Mouse (Mus musculus) activated CD4-positive, CD25-positive, alpha-beta regulatory T cell, adult 4 months (primary cell): ENCODE data around the gene Polg. TPM values are rescaled to one million over a fixed set of nuclear protein-coding genes. Genes with fewer than 3 reads are reported as not detected.

Experiments used
- ATAC-seq: one replicate; pipeline ENCODE4 v1.8.0; 2017
- polyA plus RNA-seq, 2 experiments: library from polyadenylated mRNA; unstranded; fragments of 100-300 nt; shearing (Covaris generic); gene quantifications; one replicate each; pipeline ENCODE4 v1.2.1; 2017

Gene Polg
- polyA plus RNA-seq, 2 experiments from 2014 or later, result 22.5 to 23.1 TPM

DNA sequence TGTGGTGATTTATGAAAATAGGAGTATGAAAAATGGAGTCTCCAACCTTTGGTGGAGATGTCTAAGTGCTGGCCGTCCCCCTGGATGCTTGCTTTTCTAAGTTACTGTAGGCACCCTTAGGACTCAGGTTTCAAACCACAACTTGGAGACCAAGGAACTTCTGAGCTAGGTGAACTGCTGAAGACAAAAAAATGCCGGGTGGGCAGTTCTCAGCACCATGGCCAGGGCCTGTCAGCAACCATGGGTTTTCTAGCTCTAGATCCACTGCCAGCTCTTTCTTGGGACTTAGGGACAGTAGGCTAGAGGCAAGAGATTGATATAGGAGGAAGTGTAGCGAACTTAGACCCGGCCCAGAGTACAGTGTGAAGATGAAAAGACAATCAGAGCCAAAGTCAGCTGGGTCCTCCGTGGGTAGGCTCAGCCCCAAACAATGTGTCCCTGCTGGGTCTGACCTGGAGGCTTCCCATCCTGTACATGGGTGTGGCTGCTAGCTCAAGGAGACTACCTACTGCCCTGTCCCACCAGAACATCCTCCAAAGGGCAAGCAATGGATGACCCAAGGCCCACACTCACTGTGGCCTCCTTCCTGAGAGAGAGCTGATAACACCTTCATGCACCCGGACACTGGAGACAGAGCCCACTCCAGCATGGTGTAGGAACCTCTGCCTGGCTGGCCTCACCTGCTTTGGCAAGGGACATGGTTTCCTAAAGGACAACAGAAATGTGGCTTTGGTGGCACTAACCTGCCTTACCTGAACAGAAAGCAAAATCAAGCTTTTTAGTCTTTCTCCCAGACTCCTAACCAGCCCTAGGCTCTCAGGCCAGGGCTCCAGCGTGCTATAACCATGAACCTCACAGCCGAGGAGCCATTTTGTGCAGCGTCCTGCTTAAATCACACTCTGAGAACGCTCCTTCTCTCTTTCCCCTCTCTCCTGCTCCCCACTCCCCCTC is 36.3 kb upstream of the Polg start:
- ATAC-seq, result no peak

DNA sequence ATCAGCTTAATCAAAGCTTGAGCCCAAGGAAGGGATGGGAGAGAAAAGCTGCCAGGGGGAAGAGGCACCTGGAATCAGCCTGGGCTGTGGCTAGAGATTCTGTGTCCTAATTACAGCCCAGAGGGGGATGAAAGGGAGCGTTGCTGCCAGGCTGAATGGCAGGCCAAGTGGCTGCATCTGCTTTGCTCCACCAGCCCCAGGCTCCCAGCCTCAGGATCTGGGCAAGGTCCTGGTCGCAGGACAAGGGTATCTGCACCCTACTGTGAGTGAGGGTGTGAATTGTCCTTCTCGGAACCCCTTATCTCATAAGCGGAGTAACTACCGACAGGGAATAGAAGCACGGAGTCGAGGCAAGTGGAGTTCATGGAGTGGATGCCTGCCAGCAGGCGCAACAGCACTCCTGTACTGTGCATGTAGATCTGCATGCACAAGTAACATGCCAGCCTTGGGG is 35.4 kb upstream of the Polg start:
- no peak for ATAC-seq

DNA sequence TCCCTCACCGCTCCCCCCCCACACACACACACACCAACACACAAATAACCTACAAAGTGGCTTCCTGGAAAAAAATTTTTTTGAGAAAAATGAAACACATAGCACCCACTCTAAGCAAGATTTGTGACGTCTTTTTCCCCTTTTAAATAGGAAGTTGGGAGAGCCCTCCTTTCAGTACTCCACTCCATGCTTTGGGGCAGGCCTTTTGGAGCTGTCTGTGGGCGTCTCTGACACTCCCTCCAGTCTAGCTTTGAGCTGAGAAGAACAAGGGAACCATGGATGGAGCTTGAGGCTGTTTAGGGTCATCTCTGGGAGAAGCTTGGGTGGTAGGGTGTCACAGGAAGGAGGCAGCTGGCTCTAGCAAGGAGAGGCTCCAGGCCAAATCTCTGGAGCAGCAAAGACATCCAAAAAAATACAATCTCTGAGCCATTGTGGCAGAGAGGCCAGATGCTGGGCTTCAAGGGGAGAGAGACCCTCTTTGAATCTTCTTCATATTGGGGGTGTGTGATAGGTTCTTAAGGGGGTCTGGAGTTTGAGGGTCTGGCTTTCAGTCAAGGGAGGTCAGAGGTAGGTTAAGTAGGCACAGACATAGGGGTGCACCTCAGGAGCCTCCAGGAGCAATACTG is 34.6 kb upstream of the Polg start:
- ATAC-seq, result no peak

DNA sequence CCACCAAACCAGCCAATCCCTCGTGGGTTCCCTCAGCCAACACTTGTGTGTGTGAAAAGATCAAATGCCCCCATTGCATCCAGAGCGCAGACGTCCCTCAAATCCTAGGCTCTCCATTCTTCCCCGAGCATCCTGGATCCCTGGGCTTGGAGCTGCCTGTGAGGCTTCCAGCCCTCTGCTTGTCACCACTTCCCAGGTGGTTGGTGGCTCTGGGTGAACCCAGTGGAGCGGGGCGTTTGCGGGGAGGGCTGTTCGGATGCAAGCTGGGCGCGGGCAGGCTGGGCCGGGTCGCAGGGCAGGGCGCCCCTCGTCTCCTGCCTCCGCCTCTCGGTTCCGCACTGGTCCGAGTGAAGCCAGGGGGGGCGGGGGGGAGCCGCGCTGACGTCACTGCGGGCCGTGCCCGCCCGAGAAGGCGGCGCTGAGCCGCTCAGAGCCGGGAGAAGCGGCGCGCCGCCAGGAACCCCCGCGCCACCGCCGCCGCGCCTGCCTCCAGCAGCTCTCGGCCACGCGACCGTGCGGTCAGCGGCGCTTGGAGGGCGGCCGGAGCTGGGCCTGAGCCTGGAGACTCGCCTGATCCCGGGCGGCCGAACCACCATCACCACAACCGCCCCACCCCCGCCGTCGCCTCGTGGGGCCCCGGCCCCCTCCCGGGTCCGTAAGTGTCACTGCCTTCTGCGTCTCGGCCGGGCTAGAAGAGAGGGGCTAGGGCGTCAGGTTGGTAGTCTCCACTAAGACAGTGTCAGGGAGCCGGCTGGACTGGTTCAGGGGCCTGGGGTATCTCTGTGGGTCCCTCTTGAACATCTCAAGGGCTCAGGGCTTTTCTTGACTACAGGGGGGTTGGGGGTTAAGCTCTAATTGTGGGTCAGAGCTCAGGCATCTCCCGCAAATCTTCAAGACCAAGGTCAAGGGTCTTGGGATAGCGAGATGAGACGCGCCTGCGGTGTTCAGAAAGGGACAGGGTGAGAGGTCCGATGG is 33.7 kb upstream of the Polg start:
- ATAC-seq, result no peak

DNA sequence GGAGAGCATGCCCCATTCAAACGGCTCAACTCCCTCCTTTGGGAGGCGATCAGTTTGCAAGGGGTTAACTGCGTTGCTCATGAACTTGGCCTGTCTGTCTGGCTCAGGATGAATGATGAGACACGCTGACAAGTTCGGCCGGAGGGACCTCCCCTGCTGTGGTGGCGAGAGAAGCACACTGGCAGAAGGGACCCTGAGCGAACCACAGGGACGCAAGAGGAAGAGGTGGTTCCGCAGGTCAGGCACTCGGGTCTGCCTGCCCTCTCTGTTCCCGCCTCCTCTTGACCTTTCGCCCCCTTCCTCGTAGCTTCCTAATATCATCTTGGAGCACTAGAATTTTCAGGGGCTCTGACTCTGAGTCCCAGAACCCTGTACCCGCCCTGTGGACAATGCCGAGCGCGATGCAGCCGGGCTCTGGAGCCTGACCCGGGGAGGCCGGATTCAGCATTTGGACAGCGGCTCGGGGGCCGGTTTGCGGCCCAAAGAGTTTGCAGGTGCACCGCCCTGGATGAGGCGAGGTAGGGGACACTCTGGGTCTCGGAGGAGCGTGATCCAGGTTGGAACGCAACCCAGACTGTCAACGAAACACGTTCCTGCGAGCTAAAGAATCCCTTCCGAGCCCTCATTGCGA is 32.9 kb upstream of the Polg start:
- no peak for ATAC-seq

DNA sequence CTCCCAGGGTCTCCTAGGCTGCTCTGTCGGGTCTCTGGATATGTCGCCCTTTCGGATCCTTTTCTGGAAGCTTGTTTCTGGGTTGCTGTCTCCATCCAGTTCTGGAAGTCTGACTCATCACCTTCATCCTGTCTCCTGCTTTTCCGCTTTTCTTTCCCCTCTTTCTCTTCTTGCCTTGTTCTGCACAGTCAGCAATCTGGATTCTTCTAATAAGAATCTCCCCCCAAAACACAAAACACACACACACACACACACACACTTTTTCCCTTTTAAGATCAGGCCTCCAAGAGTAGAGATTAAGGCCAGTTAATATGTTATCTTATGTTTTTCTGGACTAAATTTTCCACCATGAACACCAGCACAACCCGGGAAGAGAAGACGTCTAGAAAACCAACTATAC is 32.2 kb upstream of the Polg start:
- ATAC-seq, result no peak

DNA sequence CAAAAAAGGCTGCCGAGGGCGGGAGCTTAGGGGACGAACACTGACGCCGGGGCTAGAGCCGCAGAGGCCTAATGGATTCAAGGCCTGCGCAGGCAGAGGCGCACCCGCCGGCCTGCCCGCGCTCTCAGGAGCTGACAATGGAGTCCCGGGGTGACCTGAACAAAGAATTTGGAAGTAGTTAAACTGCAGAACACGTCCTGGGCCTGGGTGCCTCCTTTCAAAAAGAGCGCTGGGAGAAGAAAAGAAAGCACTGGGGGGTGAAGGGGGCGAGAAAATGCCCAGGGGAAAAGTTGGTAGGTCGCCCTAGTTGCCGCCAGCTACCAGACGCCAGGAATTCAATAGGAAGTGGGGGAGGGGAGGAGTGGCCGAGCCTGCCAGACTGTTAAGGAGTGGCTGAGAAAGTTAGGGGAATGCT is 31.5 kb upstream of the Polg start:
- no peak for ATAC-seq

DNA sequence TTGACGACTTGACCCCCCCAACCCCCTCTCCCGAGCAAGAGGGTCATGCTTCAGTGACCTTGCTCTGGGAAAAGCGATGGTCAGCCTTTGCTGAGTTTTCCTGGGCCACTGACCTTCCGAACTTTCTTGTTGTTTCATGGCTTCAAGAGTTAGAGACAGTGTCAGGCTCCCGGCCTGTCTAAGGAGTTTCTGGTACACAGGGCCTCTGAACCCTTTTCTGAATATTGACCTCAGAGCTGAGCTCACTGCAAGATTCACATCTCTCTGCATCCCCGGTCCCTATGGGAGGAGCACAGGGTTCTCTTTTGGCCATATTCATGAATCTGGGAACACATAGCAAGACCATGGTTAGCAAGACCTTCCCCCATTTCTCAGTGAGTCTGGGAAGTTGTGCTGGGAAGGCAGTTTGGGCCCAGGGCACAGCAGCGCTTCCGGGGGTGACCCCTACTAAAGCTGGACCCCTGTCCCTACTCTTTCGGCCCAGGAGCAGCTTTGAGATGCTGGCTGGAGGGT is 30.7 kb upstream of the Polg start:
- ATAC-seq, result no peak

DNA sequence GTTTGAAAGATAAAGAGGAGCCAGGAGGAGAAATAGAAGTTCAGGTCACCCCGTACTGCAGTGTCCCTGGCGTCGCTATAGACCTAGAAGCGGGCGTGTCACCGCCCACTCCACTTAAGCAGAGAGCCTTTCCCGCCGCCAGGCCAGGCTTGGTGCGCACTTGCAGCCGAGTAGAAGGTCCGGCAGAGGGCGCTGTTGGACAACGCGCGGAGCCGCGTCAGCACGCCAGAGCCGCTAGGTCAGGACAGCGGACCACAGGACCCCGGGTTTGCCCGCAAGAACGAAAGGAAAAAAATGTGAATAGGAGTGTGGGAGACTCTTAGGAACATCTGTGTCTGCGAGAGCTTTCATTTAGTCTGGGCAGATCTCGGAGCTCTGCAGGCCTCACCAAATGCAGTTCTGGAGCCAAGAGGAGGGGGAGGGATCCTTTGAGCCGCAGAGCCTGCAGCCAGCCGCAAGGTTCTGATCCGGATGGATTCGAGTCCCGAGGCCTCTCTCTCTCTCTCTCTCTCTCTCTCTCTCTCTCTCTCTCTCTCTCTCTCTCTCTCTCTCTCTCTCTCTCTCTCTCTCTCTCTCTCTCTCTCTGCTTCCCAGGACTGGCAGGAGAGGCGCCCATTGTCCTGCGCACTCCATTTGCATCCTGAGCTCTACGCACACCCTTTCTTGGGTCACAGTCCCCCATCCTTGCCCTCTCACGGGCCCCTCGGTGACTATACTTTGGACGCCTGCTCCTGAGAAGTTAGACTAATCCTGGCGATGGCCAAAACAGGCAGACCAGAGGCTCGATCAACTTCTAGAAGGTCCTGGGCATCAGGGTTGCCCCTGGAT is 30.0 kb upstream of the Polg start:
- peak; percentile 75 for ATAC-seq

DNA sequence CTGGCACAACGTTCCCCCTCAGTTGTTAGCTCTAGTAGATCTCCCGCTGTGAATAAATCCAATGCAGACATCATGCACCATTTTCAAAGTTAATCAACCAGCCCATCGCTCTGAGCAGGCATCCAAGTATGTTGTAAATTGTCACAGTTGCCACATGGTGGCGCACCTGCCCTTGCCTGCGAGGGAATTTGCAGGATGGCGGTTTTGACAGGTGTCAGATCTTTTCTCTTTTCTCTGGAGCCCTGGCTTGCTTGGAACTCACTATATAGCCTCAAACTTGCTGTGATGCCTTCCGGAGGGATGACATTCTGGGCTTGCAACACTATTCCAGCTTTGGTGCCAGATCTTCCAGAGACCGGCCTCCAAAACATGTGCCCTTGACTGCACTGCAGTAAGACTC is 27.8 kb upstream of the Polg start:
- ATAC-seq, result peak; percentile 48

DNA sequence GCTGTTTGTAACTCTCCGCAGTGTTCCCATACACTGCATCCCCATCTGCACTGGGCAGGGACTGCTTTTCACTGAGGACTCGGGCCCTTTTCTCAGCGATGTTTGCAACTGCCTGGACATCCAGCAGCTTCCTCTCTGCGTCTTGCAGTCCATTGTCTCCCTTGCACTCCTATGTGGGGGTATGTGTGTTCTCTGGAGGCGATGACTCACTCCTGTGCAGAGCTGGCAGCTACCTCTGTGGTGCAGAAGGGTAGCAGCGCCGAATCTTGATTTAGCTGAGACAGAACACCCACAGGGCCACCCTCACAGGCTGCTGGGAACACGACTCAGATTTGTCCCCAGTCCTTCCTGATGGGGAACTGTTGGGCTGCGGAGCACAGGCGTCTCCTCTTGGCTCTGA is 20.4 kb upstream of the Polg start:
- ATAC-seq, result no peak

DNA sequence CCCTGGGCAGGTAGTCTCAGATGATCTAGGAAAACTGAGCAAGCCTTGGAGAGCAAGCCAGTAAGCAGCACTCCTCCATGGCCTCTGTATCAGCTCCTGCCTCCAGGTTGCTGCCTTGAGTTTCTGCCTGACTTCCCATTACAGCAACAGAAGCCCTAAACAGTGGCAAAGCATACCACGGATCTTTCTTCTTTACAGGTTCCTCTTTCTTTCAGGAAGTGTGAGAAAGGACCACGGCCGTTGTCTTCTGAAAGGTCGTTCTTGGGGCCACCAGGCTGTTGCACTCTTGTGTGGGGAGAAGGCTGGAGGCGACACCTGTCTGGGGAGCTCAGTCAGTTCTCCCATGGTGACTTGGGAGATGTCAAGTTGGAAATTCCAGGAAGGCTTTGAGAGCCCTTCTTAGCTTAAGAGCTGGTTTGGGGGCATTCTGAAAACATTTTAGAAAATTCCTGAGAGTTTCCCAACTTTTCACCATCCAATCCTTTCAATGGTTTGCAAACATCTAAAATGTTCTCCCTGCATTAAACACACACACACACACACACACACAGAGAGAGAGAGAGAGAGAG is 8.8 kb upstream of the Polg start:
- ATAC-seq, result no peak

DNA sequence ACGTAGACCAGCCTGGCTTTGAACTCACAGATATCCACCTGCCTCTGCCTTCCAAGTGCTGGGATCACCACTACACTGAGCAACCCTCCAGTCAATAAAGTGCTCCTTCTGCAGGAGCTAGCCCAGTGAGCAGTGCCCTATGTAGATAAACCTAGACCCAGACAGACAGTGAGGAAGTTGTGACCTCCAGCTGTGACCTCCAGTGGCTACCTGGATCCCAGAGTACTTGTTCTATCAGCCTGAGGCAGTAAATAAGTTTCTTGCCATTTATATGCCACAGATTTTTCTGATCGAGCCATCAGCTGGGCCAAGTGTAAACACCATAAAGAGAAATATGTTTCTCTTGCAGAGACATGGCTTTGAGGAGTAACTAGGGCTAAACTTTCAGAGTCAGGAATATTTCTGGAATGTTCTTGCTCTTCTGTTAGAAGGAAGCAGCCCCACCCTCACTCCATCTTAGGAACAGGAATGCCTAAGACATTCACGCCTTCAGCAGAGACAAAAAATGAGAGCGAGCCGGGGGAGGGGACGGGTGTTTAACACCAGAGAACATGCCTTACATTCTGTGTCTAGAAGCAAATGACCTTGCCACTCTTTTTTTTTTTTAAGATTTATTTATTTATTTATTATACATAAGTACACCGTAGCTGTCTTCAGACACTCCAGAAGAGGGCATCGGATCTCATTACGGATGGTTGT is 7.5 kb upstream of the Polg start:
- ATAC-seq, result no peak

DNA sequence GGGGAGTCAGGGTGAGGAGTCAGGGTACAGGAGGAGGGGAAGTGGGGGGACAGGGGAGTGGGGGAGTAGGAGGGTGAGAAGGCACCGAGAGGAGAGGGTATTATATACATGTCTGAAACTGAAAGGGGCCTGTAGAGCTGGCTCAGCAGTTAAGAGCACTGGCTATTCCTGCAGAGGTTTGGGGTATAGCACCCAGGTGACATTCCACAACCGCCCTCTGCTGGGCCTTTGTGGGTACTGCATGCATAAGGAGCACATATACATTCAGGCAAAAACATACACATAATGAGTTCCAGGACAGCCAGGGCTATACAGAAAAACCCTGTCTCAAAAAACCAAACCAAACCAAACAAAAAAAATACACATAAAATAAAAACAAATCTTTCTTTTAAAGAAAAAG is 6.6 kb upstream of the Polg start:
- no peak for ATAC-seq

DNA sequence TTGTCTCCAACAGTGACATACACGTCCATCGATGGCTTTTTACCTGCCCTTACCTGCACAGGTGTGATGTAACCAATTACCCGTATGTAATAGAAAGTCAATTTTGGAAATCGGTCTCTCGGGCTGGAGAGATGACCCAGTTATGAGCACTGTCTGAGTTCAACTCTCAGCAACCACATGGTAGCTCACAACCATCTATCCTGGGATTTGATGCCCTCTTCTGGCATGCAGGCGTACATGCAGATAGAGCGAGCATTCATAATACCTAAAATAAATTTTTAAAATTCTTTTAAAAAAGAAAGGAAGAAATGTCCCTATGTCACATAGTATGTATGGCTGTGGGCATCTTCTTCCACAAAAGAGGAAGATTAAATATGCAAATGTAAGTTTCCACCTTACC is 5.3 kb upstream of the Polg start:
- ATAC-seq, result no peak

DNA sequence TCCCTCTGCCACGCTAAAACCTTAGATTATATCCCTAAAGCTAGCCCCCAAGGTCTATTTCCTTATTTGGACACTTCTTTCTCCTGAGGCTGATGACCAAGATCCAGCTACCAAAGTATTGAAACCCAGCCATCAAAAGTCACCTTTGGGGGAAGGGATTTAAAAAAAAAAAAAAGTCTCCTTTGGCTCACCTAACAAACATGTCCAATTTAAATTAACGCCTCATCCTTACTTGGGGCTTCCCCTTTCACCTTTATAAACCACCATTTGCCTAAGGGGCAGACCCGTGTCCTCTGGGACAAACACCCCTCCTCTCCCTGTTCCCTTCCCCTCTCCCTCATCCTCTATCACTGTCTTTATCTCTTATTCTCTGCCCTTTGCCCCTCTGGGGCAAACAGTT is 4.6 kb upstream of the Polg start:
- no peak for ATAC-seq

DNA sequence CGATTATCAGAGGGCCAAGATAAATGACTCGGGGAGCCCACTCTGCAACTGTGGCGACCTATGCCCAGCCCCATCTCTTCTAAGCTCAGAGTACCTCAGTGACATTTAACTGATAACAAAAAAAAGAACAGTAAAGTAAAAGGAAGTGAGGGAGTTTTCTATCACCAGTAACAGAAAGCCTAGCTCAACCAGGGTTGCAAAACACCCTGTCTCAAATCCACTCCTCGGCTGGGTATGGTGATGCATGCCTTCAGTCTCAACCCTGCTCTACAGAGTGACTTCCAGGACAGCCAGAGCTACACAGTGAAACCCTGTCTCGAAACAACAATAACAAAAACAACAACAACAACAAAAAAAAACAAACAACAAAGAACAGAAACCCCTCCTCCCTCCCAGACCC is 3.6 kb upstream of the Polg start:
- no peak for ATAC-seq

DNA sequence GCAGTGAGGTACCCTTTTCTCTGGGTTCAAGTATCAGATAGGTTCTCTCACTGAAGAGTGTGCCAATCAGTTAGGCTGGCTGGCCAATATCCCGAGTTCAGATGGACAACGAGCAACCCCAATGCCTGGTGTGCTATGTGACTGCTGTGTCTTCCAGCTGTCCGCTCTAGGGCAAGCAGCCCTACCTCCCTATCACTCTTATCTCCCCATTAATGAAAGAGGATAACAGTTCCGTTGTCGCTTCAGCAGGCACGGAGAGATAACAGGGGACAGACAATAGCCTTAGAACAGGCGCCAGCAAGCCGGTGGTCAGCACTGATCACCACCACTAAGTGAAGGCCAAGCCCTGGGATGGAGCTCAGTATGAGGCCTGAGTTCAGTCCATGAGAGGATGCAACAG is 2.8 kb upstream of the Polg start:
- ATAC-seq, result no peak

DNA sequence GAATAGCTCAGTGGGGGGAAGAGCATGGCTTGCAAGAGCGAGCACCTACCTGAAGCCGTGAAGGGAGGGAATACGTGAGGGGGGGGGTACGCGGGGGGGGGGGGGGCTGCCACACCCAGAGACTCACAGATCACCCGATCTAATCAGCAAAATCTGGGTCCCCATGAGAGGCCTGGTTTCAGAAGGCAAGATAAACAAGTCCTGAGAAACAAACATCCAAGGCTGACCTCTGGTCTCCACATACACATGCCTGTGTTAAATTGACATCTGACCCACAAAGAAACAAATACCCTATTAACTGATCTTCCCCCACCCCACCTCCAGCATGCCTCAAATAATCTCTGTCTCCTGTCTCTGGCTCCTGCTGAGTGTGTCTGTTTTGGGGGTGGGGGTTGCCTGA is 1.8 kb upstream of the Polg start:
- ATAC-seq, result no peak

DNA sequence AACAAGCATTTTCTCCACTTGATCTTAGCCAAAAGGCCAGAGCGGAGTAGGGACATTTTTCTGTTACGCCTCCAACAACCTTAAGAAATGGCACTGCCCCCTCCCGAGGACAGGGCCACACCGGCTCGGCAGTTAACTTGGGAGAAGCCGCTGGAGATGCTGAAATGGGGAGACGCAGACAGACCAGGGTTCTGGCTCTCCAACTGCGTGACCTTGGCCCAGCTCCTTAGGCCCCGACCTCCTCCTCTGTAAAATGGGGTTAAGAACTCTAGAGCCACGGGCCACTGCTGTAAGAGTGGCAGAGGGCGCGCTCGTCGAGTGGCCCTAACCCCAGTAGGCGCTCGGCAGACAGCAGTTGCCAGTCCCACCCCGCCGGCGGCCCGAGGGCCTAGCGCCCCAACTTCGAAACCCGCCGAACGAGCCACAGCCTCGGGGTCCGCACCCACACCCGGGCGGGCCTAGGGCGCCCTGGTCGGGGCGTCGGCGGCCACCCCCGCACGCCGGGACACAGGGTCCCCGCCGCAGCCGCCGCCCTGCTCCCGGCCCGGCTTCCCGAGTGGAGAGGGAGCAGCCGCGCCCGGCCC is 609 bp downstream of the Polg start:
- ATAC-seq, result peak; percentile 17
